Mouse (Mus musculus): ENCODE results near the gene Cdkn2a. TPM values are rescaled to one million over a fixed set of nuclear protein-coding genes. Genes with fewer than 3 reads are reported as not detected.

Cdkn2a gene
- polyA plus RNA-seq (2016; fragmentation: Nextera tagmentation; extraction: Ambion mirVana) = not detected in 2 replicates

GRCm38 (mm10) chr4:89294486-89295440 lies at the start of gene Cdkn2a:
TSS of gene Cdkn2a (minus strand) at chr4:89294653.
- no peaks in the 10 kb centered on the region for H3K36me3 ChIP-seq (replicated peaks)
- no peaks in the 10 kb centered on the region for H3K9me3 ChIP-seq
- no peak within 1 kb of the TSS for H3K27ac ChIP-seq (replicated peaks)
- peak; percentile 78 for DNase-seq (ENCODE audit: low spot score)
- peak within 1 kb of the TSS; percentile 67 for H3K4me3 ChIP-seq
- H3K27me3 ChIP-seq (replicated peaks; ENCODE audit: low read depth, poor library complexity, severe bottlenecking) = peaks cover 99% of the 10 kb centered on the region
- H3K4me1 ChIP-seq = peaks cover 18% of the 10 kb centered on the region
- under 1% methylated on average over 117 of the region's 117 CpGs for WGBS

- H3K36me3 ChIP-seq (replicated peaks) = no peaks in the 10 kb centered on the region
- DNase-seq (ENCODE audit: low spot score) = peak; percentile 79
- peaks cover 53% of the 10 kb centered on the region for H3K27me3 ChIP-seq (replicated peaks; ENCODE audit: low read depth, poor library complexity, severe bottlenecking)
- H3K4me1 ChIP-seq = peaks cover 11% of the 10 kb centered on the region
- 11% methylated on average over 13 of the region's 13 CpGs for WGBS
- no peak overlapping the region for H3K27ac ChIP-seq (replicated peaks)
- no peaks in the 10 kb centered on the region for H3K9me3 ChIP-seq
- no peak overlapping the region for H3K4me3 ChIP-seq
Measured at GRCm38 (mm10) chr4:89313461-89313860, 19.0 kb upstream of the Cdkn2a start.

GRCm38 (mm10) chr4:89310491-89311254 lies 16.2 kb upstream of the Cdkn2a start, which contains the start of gene Cdkn2b:
TSS of gene Cdkn2b (minus strand) at chr4:89311039.
- peak; percentile 92 for DNase-seq (ENCODE audit: low spot score)
- under 1% methylated on average over 61 of the region's 61 CpGs for WGBS
- no peak within 1 kb of the TSS for H3K27ac ChIP-seq (replicated peaks)
- peak within 1 kb of the TSS; percentile 64 for H3K4me3 ChIP-seq
- no peaks in the 10 kb centered on the region for H3K9me3 ChIP-seq
- peaks cover 11% of the 10 kb centered on the region for H3K4me1 ChIP-seq
- peaks cover 81% of the 10 kb centered on the region for H3K27me3 ChIP-seq (replicated peaks; ENCODE audit: low read depth, poor library complexity, severe bottlenecking)
- H3K36me3 ChIP-seq (replicated peaks) = no peaks in the 10 kb centered on the region

DNA sequence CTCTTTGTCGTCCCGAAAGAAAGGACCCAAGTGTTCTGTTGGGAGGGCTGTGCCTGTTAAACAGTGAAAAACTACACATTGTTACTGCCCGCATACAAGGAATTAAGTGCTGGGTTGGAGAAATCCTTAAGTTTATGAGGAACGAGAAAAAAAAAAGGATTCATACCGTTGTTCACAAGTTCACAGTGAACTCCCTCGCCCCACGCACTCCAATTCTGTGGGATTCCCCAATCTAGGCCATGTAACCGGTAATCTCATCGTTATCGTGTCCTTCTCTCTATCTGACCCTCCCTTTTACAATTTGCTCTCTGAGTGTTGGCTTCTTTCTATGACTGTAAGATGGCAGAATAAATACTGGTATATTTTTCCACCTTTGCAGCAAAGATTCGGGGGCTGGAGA lies 15.5 kb upstream of the Cdkn2a start:
- H3K36me3 ChIP-seq (replicated peaks) = no peaks in the 10 kb centered on the region
- 1% methylated on average over 11 of the region's 11 CpGs for WGBS
- H3K4me1 ChIP-seq = peaks cover 11% of the 10 kb centered on the region
- no peak overlapping the region for H3K27ac ChIP-seq (replicated peaks)
- peaks cover 88% of the 10 kb centered on the region for H3K27me3 ChIP-seq (replicated peaks; ENCODE audit: low read depth, poor library complexity, severe bottlenecking)
- DNase-seq (ENCODE audit: low spot score) = no peak
- H3K9me3 ChIP-seq = no peaks in the 10 kb centered on the region
- H3K4me3 ChIP-seq = peak overlapping the region; percentile 64

DNA sequence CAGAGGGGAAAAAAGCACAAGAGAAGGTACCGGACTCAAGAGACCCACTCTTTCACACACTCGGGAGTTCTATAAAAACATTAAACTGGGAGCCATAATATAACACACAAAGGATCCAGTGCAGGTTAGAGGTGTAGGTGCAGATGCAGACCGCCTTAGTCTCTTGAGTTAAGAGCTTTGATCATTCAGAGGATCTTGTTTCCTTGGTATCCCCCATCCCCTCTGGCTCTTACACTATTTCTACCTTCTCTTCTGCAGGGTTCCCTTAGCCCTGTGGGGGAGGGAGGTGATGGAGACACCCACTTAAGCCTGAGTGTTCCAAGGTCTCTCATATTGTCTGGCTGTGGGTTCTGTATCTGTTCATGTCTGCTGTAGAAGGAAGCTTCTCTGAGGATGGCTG lies 13.5 kb upstream of the Cdkn2a start:
- H3K4me1 ChIP-seq = peaks cover 18% of the 10 kb centered on the region
- 14% methylated on average over 3 of the region's 3 CpGs for WGBS

GRCm38 (mm10) chr4:89306798-89307365 lies 12.4 kb upstream of the Cdkn2a start:
- Histone ChIP-seq H3K27me3 (replicated peaks; ENCODE audit: low read depth, poor library complexity, severe bottlenecking) (peaks cover 100% of the 10 kb centered on the region), H3K36me3 (replicated peaks) (no peaks in the 10 kb centered on the region), H3K27ac (replicated peaks) (no peak overlapping the region), H3K4me1 (peaks cover 18% of the 10 kb centered on the region), H3K4me3 (no peak overlapping the region), H3K9me3 (no peaks in the 10 kb centered on the region)
- DNase-seq (ENCODE audit: low spot score) = peak; percentile 48
- under 1% methylated on average over 25 of the region's 25 CpGs for WGBS

More for the DNA sequence above, 13.5 kb upstream of the Cdkn2a start:
- Histone ChIP-seq H3K27ac (replicated peaks) (no peak overlapping the region), H3K9me3 (no peaks in the 10 kb centered on the region), H3K36me3 (replicated peaks) (no peaks in the 10 kb centered on the region), H3K4me3 (no peak overlapping the region), H3K27me3 (replicated peaks; ENCODE audit: low read depth, poor library complexity, severe bottlenecking) (peaks cover 100% of the 10 kb centered on the region)
- no peak for DNase-seq (ENCODE audit: low spot score)

- Histone ChIP-seq H3K27me3 (replicated peaks; ENCODE audit: low read depth, poor library complexity, severe bottlenecking) (peaks cover 100% of the 10 kb centered on the region), H3K4me3 (no peak overlapping the region), H3K4me1 (peaks cover 13% of the 10 kb centered on the region), H3K36me3 (replicated peaks) (no peaks in the 10 kb centered on the region), H3K27ac (replicated peaks) (no peak overlapping the region), H3K9me3 (no peaks in the 10 kb centered on the region)
- no peak for DNase-seq (ENCODE audit: low spot score)
- 10% methylated on average over 3 of the region's 3 CpGs for WGBS
Measured at GRCm38 (mm10) chr4:89305691-89306090, 11.2 kb upstream of the Cdkn2a start.

DNA sequence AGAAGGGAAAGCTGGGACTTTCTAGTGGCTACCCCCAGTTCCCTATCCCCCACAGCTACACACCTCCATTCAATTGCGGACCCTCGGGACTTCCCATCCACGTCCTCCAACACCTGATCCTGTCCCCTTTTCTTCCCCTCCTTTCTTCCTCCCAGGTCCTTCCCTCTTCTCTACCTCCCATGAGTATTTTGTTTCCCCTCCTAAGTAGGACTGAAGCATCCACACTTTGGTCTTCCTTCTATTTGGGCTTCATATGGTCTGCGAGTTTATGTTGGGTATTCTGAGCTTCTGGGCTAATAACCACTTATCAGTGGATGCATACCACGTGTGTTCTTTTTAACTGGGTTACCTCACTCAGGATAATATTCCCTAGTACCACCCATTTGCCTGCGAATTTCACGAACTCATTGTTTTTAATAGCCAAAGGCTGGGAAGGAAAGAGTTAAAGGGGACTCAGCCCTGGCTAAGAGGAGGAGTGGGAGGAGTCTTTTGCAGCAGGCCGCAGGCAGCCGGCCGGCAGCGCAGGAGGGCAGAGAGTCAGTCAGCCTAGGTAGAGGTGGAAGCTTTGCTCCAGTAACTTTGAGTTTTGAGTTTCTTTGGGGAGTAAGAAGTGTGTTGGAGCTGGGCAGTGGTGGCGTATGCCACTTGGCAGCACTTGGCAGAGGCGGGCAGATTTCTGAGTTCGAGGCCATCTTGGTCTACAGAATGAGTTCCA lies 9.0 kb upstream of the Cdkn2a start:
- Histone ChIP-seq H3K27ac (replicated peaks) (no peak overlapping the region), H3K4me1 (peaks cover 7% of the 10 kb centered on the region), H3K27me3 (replicated peaks; ENCODE audit: low read depth, poor library complexity, severe bottlenecking) (peaks cover 99% of the 10 kb centered on the region), H3K9me3 (no peaks in the 10 kb centered on the region), H3K4me3 (no peak overlapping the region; the same call in 1 of the 2 replicates), H3K36me3 (replicated peaks) (no peaks in the 10 kb centered on the region)
- under 1% methylated on average over 14 of the region's 14 CpGs for WGBS
- DNase-seq (ENCODE audit: low spot score) = peak; percentile 69

GRCm38 (mm10) chr4:89302129-89302528 lies 7.7 kb upstream of the Cdkn2a start:
- H3K36me3 ChIP-seq (replicated peaks) = no peaks in the 10 kb centered on the region
- H3K27ac ChIP-seq (replicated peaks) = no peak overlapping the region

GRCm38 (mm10) chr4:89299721-89300120 lies 5.3 kb upstream of the Cdkn2a start:
- Histone ChIP-seq H3K9me3 (no peaks in the 10 kb centered on the region), H3K27ac (replicated peaks) (no peak overlapping the region), H3K4me3 (no peak overlapping the region), H3K27me3 (replicated peaks; ENCODE audit: low read depth, poor library complexity, severe bottlenecking) (peaks cover 99% of the 10 kb centered on the region), H3K36me3 (replicated peaks) (no peaks in the 10 kb centered on the region), H3K4me1 (peaks cover 16% of the 10 kb centered on the region)
- under 1% methylated on average over 2 of the region's 2 CpGs for WGBS
- no peak for DNase-seq (ENCODE audit: low spot score)

More at GRCm38 (mm10) chr4:89302129-89302528, 7.7 kb upstream of the Cdkn2a start:
- no peak for DNase-seq (ENCODE audit: low spot score)
- 0% methylated on average over 1 of the region's 1 CpGs for WGBS
- peaks cover 7% of the 10 kb centered on the region for H3K4me1 ChIP-seq
- peaks cover 99% of the 10 kb centered on the region for H3K27me3 ChIP-seq (replicated peaks; ENCODE audit: low read depth, poor library complexity, severe bottlenecking)
- no peak overlapping the region for H3K4me3 ChIP-seq
- H3K9me3 ChIP-seq = no peaks in the 10 kb centered on the region

GRCm38 (mm10) chr4:89295441-89296220 lies 1.2 kb upstream of the Cdkn2a start:
- DNase-seq (ENCODE audit: low spot score) = peak; percentile 70
- Histone ChIP-seq H3K4me1 (peaks cover 18% of the 10 kb centered on the region), H3K4me3 (peak overlapping the region; percentile 67), H3K27me3 (replicated peaks; ENCODE audit: low read depth, poor library complexity, severe bottlenecking) (peaks cover 99% of the 10 kb centered on the region), H3K36me3 (replicated peaks) (no peaks in the 10 kb centered on the region), H3K27ac (replicated peaks) (no peak overlapping the region), H3K9me3 (no peaks in the 10 kb centered on the region)
- 1% methylated on average over 31 of the region's 31 CpGs for WGBS
